Mouse (Mus musculus): ENCODE results near the gene Bicd2.

Bicd2 gene

GRCm38 (mm10) chr13:49341012-49341830, at the start of gene Bicd2:
TSS of gene Bicd2 (plus strand) at chr13:49341585.
- DNase-seq: peak; percentile 98

GRCm38 (mm10) chr13:49291949-49292348, 49.4 kb upstream of the Bicd2 start:
- no peak for DNase-seq

- no peak for DNase-seq
Measured at GRCm38 (mm10) chr13:49294108-49294507, 47.3 kb upstream of the Bicd2 start.

GRCm38 (mm10) chr13:49296270-49296669, 45.1 kb upstream of the Bicd2 start:
- DNase-seq: no peak

- DNase-seq: peak; percentile 78
Measured at GRCm38 (mm10) chr13:49298514-49299381, 42.6 kb upstream of the Bicd2 start.

GRCm38 (mm10) chr13:49300771-49301170, 40.6 kb upstream of the Bicd2 start:
- DNase-seq: no peak

- DNase-seq: no peak
Measured at GRCm38 (mm10) chr13:49306771-49307310, 34.5 kb upstream of the Bicd2 start.

GRCm38 (mm10) chr13:49307311-49307969, 33.9 kb upstream of the Bicd2 start:
- no peak for DNase-seq

GRCm38 (mm10) chr13:49308206-49308605, 33.2 kb upstream of the Bicd2 start:
- no peak for DNase-seq

- DNase-seq: no peak
Measured at GRCm38 (mm10) chr13:49308861-49309403, 32.5 kb upstream of the Bicd2 start.

GRCm38 (mm10) chr13:49309501-49309900, 31.9 kb upstream of the Bicd2 start:
- no peak for DNase-seq

GRCm38 (mm10) chr13:49311642-49312041, 29.7 kb upstream of the Bicd2 start:
- no peak for DNase-seq

GRCm38 (mm10) chr13:49316386-49317162, 24.8 kb upstream of the Bicd2 start:
- no peak for DNase-seq

GRCm38 (mm10) chr13:49317508-49317907, 23.9 kb upstream of the Bicd2 start:
- DNase-seq: no peak

GRCm38 (mm10) chr13:49317914-49318313, 23.5 kb upstream of the Bicd2 start:
- DNase-seq: no peak

- DNase-seq: no peak
Measured at GRCm38 (mm10) chr13:49320040-49320439, 21.3 kb upstream of the Bicd2 start, which contains the start of gene Fgd3. TSS of gene Fgd3 (minus strand) at chr13:49320311.

GRCm38 (mm10) chr13:49320514-49320913, 20.9 kb upstream of the Bicd2 start:
- DNase-seq: no peak

- no peak for DNase-seq
Measured at GRCm38 (mm10) chr13:49321452-49321851, 19.9 kb upstream of the Bicd2 start.

- no peak for DNase-seq
Measured at GRCm38 (mm10) chr13:49322169-49322568, 19.2 kb upstream of the Bicd2 start.

GRCm38 (mm10) chr13:49322739-49323138, 18.6 kb upstream of the Bicd2 start:
- DNase-seq: no peak

GRCm38 (mm10) chr13:49324871-49325270, 16.5 kb upstream of the Bicd2 start:
- no peak for DNase-seq
